Mouse (Mus musculus): ENCODE measurements around the gene Zbtb49. TPM values are rescaled to one million over a fixed set of nuclear protein-coding genes. Genes with fewer than 3 reads are reported as not detected.
A peak's percentile ranks its signal among the peaks of the same experiment; 100 is the strongest.

Zbtb49 gene
- total RNA-seq, 1 experiment from 2014 or later, result 9.4 TPM

- no peak for ATAC-seq (replicated peaks; ENCODE audit: low read depth, poor library complexity, severe bottlenecking)
Observed at GRCm38 (mm10) chr5:38196821-38197481, 23.3 kb downstream of the Zbtb49 start.

DNA sequence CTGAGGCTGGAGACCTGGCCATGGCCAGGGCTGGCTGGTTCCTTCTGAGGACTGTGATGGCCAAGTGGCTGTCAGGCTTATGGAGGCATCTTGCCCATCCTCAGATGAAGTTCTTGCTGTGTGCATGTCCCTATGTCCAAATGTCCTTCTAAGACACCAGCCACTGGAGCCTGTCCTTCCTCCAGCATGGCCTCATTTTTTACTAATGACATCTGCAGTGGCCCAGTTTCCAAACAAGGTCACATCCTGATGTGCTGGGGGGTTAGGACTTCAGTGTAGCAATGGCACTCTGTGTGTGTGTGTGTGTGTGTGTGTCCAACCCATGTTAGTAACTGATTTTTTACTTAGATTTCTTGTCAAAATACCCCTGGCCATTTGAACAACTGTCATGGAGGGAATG lies 24.3 kb downstream of the Zbtb49 start:
- ATAC-seq (replicated peaks; ENCODE audit: low read depth, poor library complexity, severe bottlenecking), result no peak

- no peak for ATAC-seq (replicated peaks; ENCODE audit: low read depth, poor library complexity, severe bottlenecking)
Observed at GRCm38 (mm10) chr5:38194946-38195345, 25.3 kb downstream of the Zbtb49 start.

- no peak for ATAC-seq (replicated peaks; ENCODE audit: low read depth, poor library complexity, severe bottlenecking)
Observed at GRCm38 (mm10) chr5:38190907-38191306, 29.4 kb downstream of the Zbtb49 start.

- ATAC-seq (replicated peaks; ENCODE audit: low read depth, poor library complexity, severe bottlenecking), result no peak
Observed at GRCm38 (mm10) chr5:38187006-38187405, 33.3 kb downstream of the Zbtb49 start.

- no peak for ATAC-seq (replicated peaks; ENCODE audit: low read depth, poor library complexity, severe bottlenecking)
Observed at GRCm38 (mm10) chr5:38184688-38185285, 35.5 kb downstream of the Zbtb49 start.

- no peak for ATAC-seq (replicated peaks; ENCODE audit: low read depth, poor library complexity, severe bottlenecking)
Observed at GRCm38 (mm10) chr5:38174256-38174912, 45.9 kb downstream of the Zbtb49 start.

- ATAC-seq (replicated peaks; ENCODE audit: low read depth, poor library complexity, severe bottlenecking), result no peak
Observed at GRCm38 (mm10) chr5:38173766-38174165, 46.5 kb downstream of the Zbtb49 start.

DNA sequence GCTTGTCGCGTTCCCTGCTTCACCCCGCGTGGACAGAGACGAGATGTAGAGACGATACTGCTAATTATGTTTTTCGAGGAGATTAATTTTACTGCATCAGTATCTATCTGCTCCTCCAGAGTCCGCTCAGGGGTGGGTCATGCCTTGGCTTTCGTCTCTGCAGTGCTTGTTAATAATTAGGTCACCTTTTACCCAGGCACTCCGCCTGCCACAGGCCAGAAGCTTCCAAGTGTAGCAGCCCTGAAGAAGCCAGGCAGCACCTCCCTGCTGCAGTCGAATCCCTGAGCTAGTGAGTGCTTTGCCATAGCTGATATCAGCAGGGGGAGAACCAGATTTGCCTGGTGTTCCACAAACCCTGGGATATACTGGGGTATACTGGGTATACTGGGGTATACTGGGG lies 51.8 kb downstream of the Zbtb49 start:
- ATAC-seq (replicated peaks; ENCODE audit: low read depth, poor library complexity, severe bottlenecking), result no peak

GRCm38 (mm10) chr5:38159634-38160413 lies 60.4 kb downstream of the Zbtb49 start, which contains the start of gene Nsg1:
TSS of gene Nsg1 (minus strand) at chr5:38159907.
- no peak for ATAC-seq (replicated peaks; ENCODE audit: low read depth, poor library complexity, severe bottlenecking)

DNA sequence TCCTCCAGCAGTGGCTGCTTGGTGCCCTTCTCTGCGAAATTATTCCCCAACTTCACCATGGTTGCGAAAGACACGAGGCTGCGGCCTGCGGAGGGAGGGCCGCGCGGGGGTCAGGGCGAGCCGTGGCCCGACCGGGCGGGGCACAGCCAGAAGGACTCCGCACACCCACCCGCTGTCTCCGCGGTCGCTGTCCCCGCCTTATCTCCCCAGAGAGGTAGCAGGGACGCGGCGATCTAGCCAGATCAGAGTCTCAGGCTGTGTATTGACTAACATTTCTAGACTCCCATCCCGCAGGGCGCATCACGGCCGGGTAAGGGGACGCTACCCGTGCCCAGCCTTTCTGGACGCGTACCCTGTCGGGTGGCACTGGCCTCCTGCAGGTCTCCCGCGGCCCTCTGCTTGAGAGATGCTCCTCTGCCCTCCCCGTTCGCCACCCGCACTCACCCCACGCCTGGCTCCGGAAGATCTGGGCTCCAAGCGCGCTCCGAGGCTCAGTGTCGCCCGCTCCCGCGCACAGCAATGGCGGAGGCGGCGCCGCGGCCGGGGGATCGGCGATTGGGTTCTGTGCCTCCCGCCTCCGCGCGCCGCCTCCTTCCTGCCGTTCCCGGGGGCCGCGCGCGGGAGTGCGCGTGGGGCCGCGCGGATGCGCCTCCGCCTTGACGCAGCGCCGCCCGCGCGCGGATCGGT lies 61.2 kb downstream of the Zbtb49 start:
- peak; percentile 36 for ATAC-seq (replicated peaks; ENCODE audit: low read depth, poor library complexity, severe bottlenecking)

DNA sequence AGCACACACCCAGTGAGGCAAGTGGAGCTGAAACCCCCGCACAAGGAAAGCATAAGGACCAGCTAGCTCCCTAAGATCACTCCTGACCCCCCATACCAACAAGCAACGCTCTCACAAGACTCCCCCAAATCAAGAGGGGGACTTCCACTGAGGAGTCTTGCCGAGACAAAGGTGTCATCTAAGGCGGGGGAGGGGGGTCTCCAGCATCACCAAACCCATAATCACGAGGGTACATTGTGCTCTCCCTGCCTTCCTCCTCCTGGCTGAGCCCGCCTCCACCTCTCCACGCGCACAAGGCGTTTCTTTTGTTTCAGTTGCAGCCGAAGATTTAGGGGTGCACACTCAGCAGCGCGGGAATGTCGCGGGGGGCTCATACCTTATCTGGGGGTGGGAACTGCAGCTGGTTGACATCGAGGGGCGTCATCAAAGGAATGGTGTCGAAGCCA lies 61.7 kb downstream of the Zbtb49 start:
- no peak for ATAC-seq (replicated peaks; ENCODE audit: low read depth, poor library complexity, severe bottlenecking)

DNA sequence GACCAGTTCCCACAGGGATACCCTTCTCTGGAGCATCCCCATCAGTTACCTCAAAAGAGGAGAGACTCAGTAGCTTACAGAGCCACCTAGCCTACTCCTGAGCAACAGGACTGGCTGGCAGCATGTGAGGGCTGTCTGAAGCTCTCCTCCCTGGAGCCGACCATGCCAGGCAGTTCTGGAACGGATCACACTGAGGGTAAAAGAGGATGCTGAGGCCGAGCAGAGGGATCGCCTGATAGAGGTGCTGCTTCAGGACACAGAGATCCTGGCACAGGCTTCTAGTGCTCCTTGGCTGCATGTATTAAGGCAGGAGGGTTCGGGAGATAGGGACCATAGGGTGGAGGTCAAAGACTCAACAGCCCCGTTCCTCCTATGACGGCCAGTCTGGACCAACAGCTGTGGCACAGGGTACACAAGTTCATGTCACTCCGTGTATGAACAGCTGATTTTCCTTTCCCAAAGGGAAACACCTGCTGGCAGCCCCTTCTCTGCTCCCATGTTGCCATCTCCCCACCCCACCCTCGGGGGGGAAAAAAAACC lies 62.7 kb downstream of the Zbtb49 start:
- no peak for ATAC-seq (replicated peaks; ENCODE audit: low read depth, poor library complexity, severe bottlenecking)

DNA sequence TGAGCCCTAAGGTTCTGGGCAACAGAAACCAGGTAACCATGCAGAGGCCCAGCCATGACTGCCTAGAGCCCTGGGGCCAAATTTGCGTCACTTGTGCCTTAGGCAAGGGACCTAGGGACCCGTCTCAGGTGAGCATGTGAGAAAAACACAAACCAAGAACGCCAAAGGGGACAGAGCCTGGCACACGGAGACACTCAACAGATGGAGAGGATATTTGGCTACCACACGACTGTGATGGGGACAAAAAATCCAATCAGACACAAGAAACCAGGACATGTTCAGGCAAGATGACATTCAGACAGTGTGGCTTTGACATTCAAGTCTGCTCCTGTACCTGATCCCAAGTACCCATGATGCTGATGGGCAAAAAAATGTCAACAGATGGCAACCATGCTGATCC lies 66.6 kb downstream of the Zbtb49 start:
- no peak for ATAC-seq (replicated peaks; ENCODE audit: low read depth, poor library complexity, severe bottlenecking)

GRCm38 (mm10) chr5:38152201-38153108 lies 67.8 kb downstream of the Zbtb49 start:
- ATAC-seq (replicated peaks; ENCODE audit: low read depth, poor library complexity, severe bottlenecking), result no peak

GRCm38 (mm10) chr5:38151264-38151663 lies 69.0 kb downstream of the Zbtb49 start:
- ATAC-seq (replicated peaks; ENCODE audit: low read depth, poor library complexity, severe bottlenecking), result no peak

DNA sequence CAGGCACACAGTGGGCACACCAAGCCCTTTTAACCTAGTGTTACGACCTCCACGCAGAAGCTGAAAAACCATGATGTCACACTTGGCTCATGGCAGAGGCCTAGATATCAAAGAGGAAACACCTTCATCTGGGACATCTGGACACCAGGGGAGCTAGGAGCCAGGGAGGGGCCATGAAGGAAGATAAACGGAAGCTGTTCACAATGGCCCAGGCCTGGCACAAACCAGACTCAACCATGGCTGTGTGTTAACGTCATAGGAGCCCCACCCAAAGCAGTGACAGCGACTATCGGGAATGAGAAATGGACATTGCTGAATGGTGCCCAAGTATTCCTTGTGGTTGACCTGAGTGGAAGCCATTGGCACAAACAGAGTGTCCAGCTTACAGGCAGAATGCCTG lies 73.7 kb downstream of the Zbtb49 start:
- no peak; the same call in 1 of the 2 replicates for ATAC-seq (replicated peaks; ENCODE audit: low read depth, poor library complexity, severe bottlenecking)

DNA sequence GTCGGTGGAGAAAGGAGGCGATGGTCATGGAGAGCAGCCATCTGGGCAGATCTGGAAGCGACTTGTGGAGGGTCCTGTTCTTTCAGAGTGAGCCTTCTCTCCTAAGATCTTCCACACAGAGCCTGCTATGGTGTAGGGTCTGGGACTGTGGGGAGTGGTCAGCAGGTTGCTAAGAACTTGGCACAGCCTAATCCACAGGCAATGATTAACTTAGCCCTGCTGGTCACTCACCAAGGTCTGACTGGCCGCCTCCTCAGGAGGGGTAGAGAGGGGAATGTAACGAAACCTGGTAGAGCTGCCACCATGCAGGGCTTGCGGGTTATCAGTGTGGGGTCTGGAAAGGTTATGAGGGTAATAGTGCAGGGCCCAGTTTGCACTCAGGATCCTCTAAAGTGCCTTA lies 79.4 kb downstream of the Zbtb49 start:
- no peak for ATAC-seq (replicated peaks; ENCODE audit: low read depth, poor library complexity, severe bottlenecking)

Measured in common myeloid progenitor, adult 5-6 weeks (primary cell).